Mouse (Mus musculus) C2C12 (cell line): ENCODE results near the gene Pnpla3.

Experiments
- CEBPB ChIP-seq: IDR thresholded peaks from one replicate; pipeline ENCODE4 v1.6.1; 2011; ENCODE audit warnings: low read depth, mild to moderate bottlenecking, control low read depth, moderate library complexity
- CTCF ChIP-seq: IDR thresholded peaks from one replicate; pipeline ENCODE4 v1.5.1; 2011; ENCODE audit not compliant: control insufficient read depth, insufficient read depth, insufficient read length
- FOSL1 ChIP-seq: IDR thresholded peaks from one replicate; pipeline ENCODE4 v1.8.0; 2011; ENCODE audit warnings: mild to moderate bottlenecking, low read length; ENCODE audit not compliant: poor library complexity, insufficient read depth, severe bottlenecking
- MAX ChIP-seq: IDR thresholded peaks from one replicate; pipeline ENCODE4 v1.6.1; 2011; ENCODE audit warnings: mild to moderate bottlenecking, control low read depth
- MYOG ChIP-seq: IDR thresholded peaks from one replicate; pipeline ENCODE4 v1.6.1; 2011; ENCODE audit not compliant: control insufficient read depth, insufficient read length; ENCODE audit errors: extremely low read depth
- USF1 ChIP-seq: IDR thresholded peaks from one replicate; pipeline ENCODE4 v1.6.1; 2011; ENCODE audit warnings: low read depth, mild to moderate bottlenecking, control low read depth, moderate library complexity

DNA sequence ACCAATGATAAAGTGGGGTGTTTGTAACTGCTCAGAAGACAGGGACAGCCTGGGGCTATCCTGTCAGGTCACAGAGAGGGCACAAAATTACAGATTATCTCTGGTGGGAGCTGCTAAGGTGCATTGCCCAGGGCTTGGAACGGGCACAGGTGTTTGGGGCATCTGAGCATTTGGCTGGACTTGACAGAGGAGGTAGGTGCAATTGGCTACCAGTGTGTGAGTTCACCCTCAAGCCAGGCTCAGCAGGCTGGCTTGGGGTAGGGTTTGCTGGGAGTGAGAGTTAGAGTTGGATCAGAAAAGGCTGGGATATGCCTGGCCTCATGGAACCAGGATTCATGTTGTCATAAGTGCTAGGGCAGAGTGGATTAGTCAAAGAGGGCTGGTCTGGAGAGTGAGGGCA lies 1.9 kb downstream of the Pnpla3 start:
- TF ChIP-seq CTCF (no peak), FOSL1 (no peak), CEBPB (no peak), USF1 (no peak), MAX (no peak), MYOG (no peak)
